ENCODE assay signal across 13 mouse cellular contexts in genomic region chr15:42329742-42330141, GRCm38 (mm10).
DNase-seq lines count a peak whose midpoint lies in the region; ATAC-seq lines count a peak whose summit lies in the region.
"Had no signal": no experiment of that assay in that cellular context is flagged by ENCODE, and none has a peak within 500 bp of the region (broad histone marks: within the 10 kb centered on the region; RNA-seq: fewer than 3 reads in every experiment).

No protein-coding gene starts in this region.

- H3K9ac ChIP-seq in midbrain, embryonic 16.5 days (ENCODE audit: low read depth, low read length): no peak overlapping the region
- no peak overlapping the region for H3K9ac ChIP-seq in embryonic facial prominence, embryonic 14.5 days (ENCODE audit: low read depth, low read length)
- H3K9ac ChIP-seq in limb, embryonic 13.5 days: no peak overlapping the region
- H3K9ac ChIP-seq: embryonic facial prominence, embryonic 15.5 days had no signal

- H3K27me3 ChIP-seq in heart, embryonic 10.5 days (ENCODE audit: insufficient read depth, poor library complexity, severe bottlenecking): no peaks in the 10 kb centered on the region
- H3K27me3 ChIP-seq in midbrain, embryonic 16.5 days (ENCODE audit: control insufficient read depth, insufficient read depth, low read depth, low read length): no peaks in the 10 kb centered on the region
- no peaks in the 10 kb centered on the region for H3K27me3 ChIP-seq in midbrain, embryonic 10.5 days (ENCODE audit: low read depth, poor library complexity, severe bottlenecking)
- no peaks in the 10 kb centered on the region for H3K27me3 ChIP-seq in embryonic facial prominence, embryonic 14.5 days (replicated peaks; ENCODE audit: control insufficient read depth, insufficient read depth, low read length)
- no peaks in the 10 kb centered on the region for H3K27me3 ChIP-seq in limb, embryonic 13.5 days
- H3K27me3 ChIP-seq: embryonic facial prominence, embryonic 15.5 days had no signal

- H3K4me2 ChIP-seq in midbrain, embryonic 16.5 days (ENCODE audit: low read length): no peak overlapping the region
- H3K4me2 ChIP-seq in embryonic facial prominence, embryonic 14.5 days (ENCODE audit: low read depth, low read length): no peak overlapping the region
- no peak overlapping the region for H3K4me2 ChIP-seq in limb, embryonic 13.5 days (replicated peaks)
- H3K4me2 ChIP-seq: embryonic facial prominence, embryonic 15.5 days had no signal

- 75% methylated on average over 4 of the region's 4 CpGs for WGBS in heart, embryonic 10.5 days
- WGBS in midbrain, embryonic 16.5 days: 64% methylated on average over 4 of the region's 4 CpGs
- 86% methylated on average over 4 of the region's 4 CpGs for WGBS in midbrain, embryonic 10.5 days
- WGBS in embryonic facial prominence, embryonic 14.5 days: 62% methylated on average over 4 of the region's 4 CpGs
- WGBS in limb, embryonic 13.5 days: 47% methylated on average over 4 of the region's 4 CpGs

- H3K4me1 ChIP-seq in heart, embryonic 10.5 days: 0 out of 2 replicates have a peak, but pooled peaks cover 5% of the 10 kb centered on the region
- no peaks in the 10 kb centered on the region for H3K4me1 ChIP-seq in midbrain, embryonic 16.5 days (ENCODE audit: control insufficient read depth, insufficient read depth, low read length)
- 0 out of 2 replicates have a peak, but pooled peaks cover 3% of the 10 kb centered on the region for H3K4me1 ChIP-seq in midbrain, embryonic 10.5 days
- no peaks in the 10 kb centered on the region for H3K4me1 ChIP-seq in embryonic facial prominence, embryonic 14.5 days (ENCODE audit: control insufficient read depth, insufficient read depth, low read length)
- H3K4me1 ChIP-seq in limb, embryonic 13.5 days: peaks cover 26% of the 10 kb centered on the region
- H3K4me1 ChIP-seq: embryonic facial prominence, embryonic 15.5 days had no signal

- H3K9me3 ChIP-seq in heart, embryonic 10.5 days: no peaks in the 10 kb centered on the region
- H3K9me3 ChIP-seq in midbrain, embryonic 16.5 days (replicated peaks; ENCODE audit: control insufficient read depth, low read length, poor library complexity, severe bottlenecking): no peaks in the 10 kb centered on the region
- H3K9me3 ChIP-seq in midbrain, embryonic 10.5 days (replicated peaks): no peaks in the 10 kb centered on the region
- no peaks in the 10 kb centered on the region for H3K9me3 ChIP-seq in embryonic facial prominence, embryonic 14.5 days (ENCODE audit: control insufficient read depth, low read length)
- no peaks in the 10 kb centered on the region for H3K9me3 ChIP-seq in limb, embryonic 13.5 days
- H3K9me3 ChIP-seq: embryonic facial prominence, embryonic 15.5 days had no signal

- H3K4me3 ChIP-seq in heart, embryonic 10.5 days: no peak overlapping the region
- no peak overlapping the region for H3K4me3 ChIP-seq in midbrain, embryonic 16.5 days (ENCODE audit: low read depth, low read length)
- no peak overlapping the region for H3K4me3 ChIP-seq in midbrain, embryonic 10.5 days
- no peak overlapping the region for H3K4me3 ChIP-seq in embryonic facial prominence, embryonic 14.5 days (ENCODE audit: low read depth, low read length)
- no peak overlapping the region for H3K4me3 ChIP-seq in limb, embryonic 13.5 days
- H3K4me3 ChIP-seq: embryonic facial prominence, embryonic 15.5 days had no signal

- H3K27ac ChIP-seq in heart, embryonic 10.5 days: no peak overlapping the region
- H3K27ac ChIP-seq in midbrain, embryonic 16.5 days (ENCODE audit: low read length): no peak overlapping the region
- no peak overlapping the region for H3K27ac ChIP-seq in midbrain, embryonic 10.5 days (replicated peaks)
- no peak overlapping the region for H3K27ac ChIP-seq in embryonic facial prominence, embryonic 14.5 days (replicated peaks; ENCODE audit: low read depth, low read length)
- peak overlapping the region; percentile 74 for H3K27ac ChIP-seq in limb, embryonic 13.5 days
- H3K27ac ChIP-seq: embryonic facial prominence, embryonic 15.5 days had no signal

- no peaks in the 10 kb centered on the region for H3K36me3 ChIP-seq in heart, embryonic 10.5 days
- H3K36me3 ChIP-seq in midbrain, embryonic 16.5 days (ENCODE audit: control insufficient read depth, insufficient read depth, low read length): no peaks in the 10 kb centered on the region
- H3K36me3 ChIP-seq in midbrain, embryonic 10.5 days: no peaks in the 10 kb centered on the region
- H3K36me3 ChIP-seq in embryonic facial prominence, embryonic 14.5 days (ENCODE audit: control insufficient read depth, insufficient read depth, low read length): no peaks in the 10 kb centered on the region
- H3K36me3 ChIP-seq in limb, embryonic 13.5 days: no peaks in the 10 kb centered on the region
- H3K36me3 ChIP-seq: embryonic facial prominence, embryonic 15.5 days had no signal

- peak; percentile 20 to 22 for DNase-seq in heart, adult 9 months (ENCODE audit: low spot score in 2 of 2)
- no peak for DNase-seq in heart, embryonic 10.5 days (ENCODE audit: low spot score)
- no peak for DNase-seq in midbrain, embryonic 10.5 days (ENCODE audit: low spot score)
- DNase-seq in embryonic facial prominence, embryonic 14.5 days (ENCODE audit: low spot score): peak; percentile 55
- no peak for DNase-seq in spleen, postnatal 36 days (ENCODE audit: low spot score in 2 of 2)
- DNase-seq in cerebellum, postnatal 14 days: no peak
- DNase-seq: cerebellum, postnatal 25 days; kidney, adult 18-20 months; liver; lung, postnatal 10 days had no signal

- 0 out of 2 replicates have a peak, but pooled peaks have one; percentile 51 for ATAC-seq in midbrain, embryonic 16.5 days
- no peak for ATAC-seq in embryonic facial prominence, embryonic 14.5 days (ENCODE audit: low read depth)
- ATAC-seq in limb, embryonic 13.5 days (ENCODE audit: low FRiP score, low read depth): peak; percentile 74

Comparison
In these comparisons a context has a peak if more than half of its experiments do, and no peak if none do; other contexts are left out.
1. DNase-seq: peak in heart, adult 9 months (2 of 2) and embryonic facial prominence, embryonic 14.5 days (single experiment); none in heart, embryonic 10.5 days (single experiment), midbrain, embryonic 10.5 days (single experiment), spleen, postnatal 36 days (0 of 2) and cerebellum, postnatal 14 days (0 of 2).